Mouse (Mus musculus): ENCODE data around the gene Rcor1. TPM values are rescaled to one million over a fixed set of nuclear protein-coding genes. Genes with fewer than 3 reads are reported as not detected.

The Rcor1 gene
- total RNA-seq, 2 experiments from 2014 or later, result 7.1 to 7.3 TPM

- intact Hi-C loops (cut with DNase I), result no loop called here
- DNase-seq, result no peak
Observed at GRCm38 (mm10) chr12:111114593-111114992, 75.4 kb downstream of the Rcor1 start.

- intact Hi-C loops (cut with DNase I), result no loop called here
- DNase-seq, result no peak
Observed at GRCm38 (mm10) chr12:111119506-111120085, 80.4 kb downstream of the Rcor1 start.

- DNase-seq, result no peak
- intact Hi-C loops (cut with DNase I), result no loop called here
Observed at GRCm38 (mm10) chr12:111120976-111121645, 82.0 kb downstream of the Rcor1 start.

GRCm38 (mm10) chr12:111122332-111122852 lies 83.2 kb downstream of the Rcor1 start:
- intact Hi-C loops (cut with DNase I), result no loop called here
- DNase-seq, result no peak

- DNase-seq, result no peak
- intact Hi-C loops (cut with DNase I), result no loop called here
Observed at GRCm38 (mm10) chr12:111124601-111125260, 85.6 kb downstream of the Rcor1 start.

- no peak for DNase-seq
- intact Hi-C loops (cut with DNase I), result no loop called here
Observed at GRCm38 (mm10) chr12:111125666-111126065, 86.5 kb downstream of the Rcor1 start.

GRCm38 (mm10) chr12:111134169-111134568 lies 95.0 kb downstream of the Rcor1 start:
- no peak for DNase-seq
- intact Hi-C loops (cut with DNase I), result no loop called here

- peak in 1 of 2 experiments; percentile 20 for DNase-seq
- intact Hi-C loops (cut with DNase I), result no loop called here
Observed at GRCm38 (mm10) chr12:111134791-111135733, 95.9 kb downstream of the Rcor1 start.

GRCm38 (mm10) chr12:111135953-111136352 lies 96.8 kb downstream of the Rcor1 start:
- intact Hi-C loops (cut with DNase I), result no loop called here
- DNase-seq, result no peak

- intact Hi-C loops (cut with DNase I), result no loop called here
- DNase-seq, result no peak
Observed at GRCm38 (mm10) chr12:111137079-111137478, 97.9 kb downstream of the Rcor1 start.

GRCm38 (mm10) chr12:111143005-111143508 lies 103.9 kb downstream of the Rcor1 start:
- intact Hi-C loops (cut with DNase I), result no loop called here

GRCm38 (mm10) chr12:111143509-111144063 lies 104.4 kb downstream of the Rcor1 start:
- intact Hi-C loops (cut with DNase I), result no loop called here

More at GRCm38 (mm10) chr12:111143005-111143508, 103.9 kb downstream of the Rcor1 start:
- DNase-seq, result no peak

GRCm38 (mm10) chr12:111144598-111144997 lies 105.4 kb downstream of the Rcor1 start:
- intact Hi-C loops (cut with DNase I), result no loop called here

More at GRCm38 (mm10) chr12:111143509-111144063, 104.4 kb downstream of the Rcor1 start:
- DNase-seq, result peak; percentile 30 to 41

GRCm38 (mm10) chr12:111145269-111145668 lies 106.1 kb downstream of the Rcor1 start:
- no peak for DNase-seq
- intact Hi-C loops (cut with DNase I), result no loop called here

More at GRCm38 (mm10) chr12:111144598-111144997, 105.4 kb downstream of the Rcor1 start:
- DNase-seq, result no peak

- no peak for DNase-seq
- intact Hi-C loops (cut with DNase I), result no loop called here
Observed at GRCm38 (mm10) chr12:111149495-111150235, 110.5 kb downstream of the Rcor1 start.

GRCm38 (mm10) chr12:111150236-111150596 lies 111.1 kb downstream of the Rcor1 start:
- no peak for DNase-seq
- intact Hi-C loops (cut with DNase I), result no loop called here

- intact Hi-C loops (cut with DNase I), result no loop called here
- DNase-seq, result no peak
Observed at GRCm38 (mm10) chr12:111151422-111152156, 112.4 kb downstream of the Rcor1 start.

- intact Hi-C loops (cut with DNase I), result no loop called here
- no peak for DNase-seq
Observed at GRCm38 (mm10) chr12:111152579-111152978, 113.4 kb downstream of the Rcor1 start.

Measured in gastrocnemius, postnatal 36 days (tissue).